Mouse (Mus musculus) brain, embryonic 14.5 days (tissue): ENCODE measurements at regions not wholly inside any gene's neighbourhood (a gene's known extent, or its start where the extent isn't known, plus 50 kb on each side); places are given as distances from the start of the nearest gene placed in this dataset.

Experiments used
- CTCF ChIP-seq: fragments of 200-500 bp; IDR thresholded peaks from 2 replicates; pipeline ENCODE4 v1.5.1; 2012; ENCODE audit warnings: inconsistent platforms, mild to moderate bottlenecking, moderate library complexity, borderline replicate concordance; ENCODE audit not compliant: insufficient read depth, insufficient read length; ENCODE audit errors: extremely low read depth
- POLR2A ChIP-seq: fragments of 200-500 bp; IDR thresholded peaks from 2 replicates; pipeline ENCODE4 v1.6.1; 2012; ENCODE audit warnings: mild to moderate bottlenecking, inconsistent platforms, borderline replicate concordance; ENCODE audit not compliant: poor library complexity, insufficient read depth, insufficient read length, severe bottlenecking; ENCODE audit errors: extremely low read depth

DNA sequence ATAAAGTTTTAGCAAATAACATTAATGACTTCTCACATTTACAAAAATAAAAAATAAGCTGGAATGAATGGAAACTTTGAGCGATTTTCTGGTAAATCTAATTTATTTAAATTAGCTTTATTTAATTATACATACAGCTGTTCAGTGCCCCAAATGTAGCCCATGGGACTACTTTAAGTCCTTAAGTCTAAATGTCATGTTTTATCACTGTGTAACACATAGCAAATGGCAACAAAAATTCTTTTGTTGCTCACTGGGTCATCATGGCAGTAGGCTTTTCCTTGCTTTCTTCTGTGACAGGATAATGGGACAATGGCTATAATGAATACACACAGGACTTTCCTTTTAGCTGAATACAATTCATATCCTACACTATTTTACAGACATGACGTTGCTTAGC is 194.6 kb upstream of the Mindy3 start:
- no peak for TF ChIP-seq CTCF
- no peak for TF ChIP-seq POLR2A
